Mouse (Mus musculus) Muller cell, postnatal 12 days (primary cell): Measurements from ENCODE around the gene Golgb1.
A peak's percentile ranks its signal among the peaks of the same experiment; 100 is the strongest.

ENCODE experiments used
- DNase-seq: peaks from one replicate; pipeline ENCODE4 v3.0.0-alpha.2; 2015; ENCODE audit errors: inconsistent ontology term

The Golgb1 gene

GRCm38 (mm10) chr16:36943591-36943990 lies 68.7 kb downstream of the Golgb1 start:
- DNase-seq: no peak

- DNase-seq: no peak
These were observed 70.0 kb downstream of the Golgb1 start for GRCm38 (mm10) chr16:36944895-36945424.

GRCm38 (mm10) chr16:36946459-36947159 lies 71.7 kb downstream of the Golgb1 start:
- no peak for DNase-seq

- DNase-seq: no peak
These were observed 72.8 kb downstream of the Golgb1 start for GRCm38 (mm10) chr16:36947646-36948197.

- no peak for DNase-seq
These were observed 74.8 kb downstream of the Golgb1 start for GRCm38 (mm10) chr16:36949614-36950336.

GRCm38 (mm10) chr16:36951029-36951428 lies 76.1 kb downstream of the Golgb1 start:
- peak; percentile 59 for DNase-seq

- DNase-seq: no peak
These were observed 80.2 kb downstream of the Golgb1 start for GRCm38 (mm10) chr16:36955106-36955505.

- DNase-seq: no peak
These were observed 88.5 kb downstream of the Golgb1 start for GRCm38 (mm10) chr16:36963415-36963814.

- no peak for DNase-seq
These were observed 104.2 kb downstream of the Golgb1 start for GRCm38 (mm10) chr16:36979127-36979526.
